Mouse (Mus musculus) effector memory CD4-positive, alpha-beta T cell, adult 7 months (primary cell): ENCODE results near the gene Zfp667. TPM values are rescaled to one million over a fixed set of nuclear protein-coding genes. Genes with fewer than 3 reads are reported as not detected.

Experiments used
- polyA plus RNA-seq: library from polyadenylated mRNA; unstranded; fragments of 100-300 nt; shearing (Covaris generic); gene quantifications from one replicate; pipeline ENCODE4 v1.2.1, GENCODE M21; 2017

The Zfp667 gene
- 8.4 TPM for polyA plus RNA-seq

DNA sequence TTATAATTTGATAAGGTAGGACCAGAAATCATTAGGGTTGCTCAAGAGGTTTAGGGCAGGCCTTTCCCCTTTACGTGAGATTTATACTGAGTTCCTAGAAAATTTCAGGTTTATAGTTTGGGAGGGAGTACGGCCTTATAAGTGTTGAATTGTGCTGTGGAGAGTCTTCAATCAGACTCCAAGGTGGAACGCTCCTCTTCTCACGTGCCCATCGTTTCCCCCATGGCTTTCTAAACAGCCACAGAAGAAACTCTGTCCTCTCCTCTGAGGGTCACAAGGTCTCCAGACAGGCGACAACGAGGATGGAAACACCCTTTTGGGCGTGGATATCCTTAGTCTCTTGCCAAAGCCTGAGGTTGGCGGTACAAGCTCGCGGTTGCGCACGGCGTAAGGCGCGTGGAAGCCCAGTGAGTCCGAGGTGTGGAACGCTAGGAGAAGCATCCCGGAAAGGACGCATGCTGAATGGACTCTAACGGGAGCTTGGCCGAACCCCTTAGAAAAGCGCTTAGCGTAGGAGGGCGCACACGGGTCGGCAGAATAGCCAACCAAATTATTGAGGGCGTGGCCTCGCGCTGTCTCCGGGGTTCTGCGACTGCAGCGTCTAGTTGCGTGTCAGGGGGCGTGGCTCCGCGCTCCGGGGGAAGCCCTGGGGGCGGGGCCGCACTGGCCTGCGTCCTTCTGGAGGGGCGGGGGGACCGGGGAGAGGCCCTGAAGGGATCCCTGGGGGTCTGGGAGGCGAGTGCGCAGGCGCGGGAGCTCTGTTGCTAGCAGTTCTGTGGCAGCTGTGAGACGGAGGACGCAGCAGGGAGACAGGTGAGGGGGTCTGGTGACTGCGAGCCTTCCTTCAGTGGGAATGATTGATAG is at the start of gene Zfp667:
Gene Zfp667, plus strand, starts transcription at position 738 of the 864 bp plus-strand sequence.

DNA sequence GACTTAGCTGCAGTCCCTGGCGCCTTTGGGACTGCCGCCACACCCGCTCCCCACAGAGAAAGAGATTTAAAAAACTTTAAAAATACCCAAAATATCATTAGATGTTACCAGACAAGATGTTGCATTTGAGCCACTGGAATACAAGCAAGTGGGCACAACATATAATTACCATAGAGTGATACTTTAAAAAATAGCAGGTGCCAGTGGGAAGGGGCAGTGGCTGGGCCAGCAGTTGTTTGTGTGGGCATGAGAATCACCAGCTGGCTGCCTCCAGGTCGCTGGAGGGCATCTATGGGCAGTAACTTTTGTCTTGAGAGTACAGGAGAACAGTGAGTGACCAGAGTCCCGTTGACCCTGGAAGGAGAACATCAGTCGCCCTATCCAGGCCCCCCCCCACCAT is 34.0 kb upstream of the Zfp667 start, which contains the start of gene Epp13:
Gene Epp13, plus strand, starts transcription at position 301 of the 400 bp plus-strand sequence.

DNA sequence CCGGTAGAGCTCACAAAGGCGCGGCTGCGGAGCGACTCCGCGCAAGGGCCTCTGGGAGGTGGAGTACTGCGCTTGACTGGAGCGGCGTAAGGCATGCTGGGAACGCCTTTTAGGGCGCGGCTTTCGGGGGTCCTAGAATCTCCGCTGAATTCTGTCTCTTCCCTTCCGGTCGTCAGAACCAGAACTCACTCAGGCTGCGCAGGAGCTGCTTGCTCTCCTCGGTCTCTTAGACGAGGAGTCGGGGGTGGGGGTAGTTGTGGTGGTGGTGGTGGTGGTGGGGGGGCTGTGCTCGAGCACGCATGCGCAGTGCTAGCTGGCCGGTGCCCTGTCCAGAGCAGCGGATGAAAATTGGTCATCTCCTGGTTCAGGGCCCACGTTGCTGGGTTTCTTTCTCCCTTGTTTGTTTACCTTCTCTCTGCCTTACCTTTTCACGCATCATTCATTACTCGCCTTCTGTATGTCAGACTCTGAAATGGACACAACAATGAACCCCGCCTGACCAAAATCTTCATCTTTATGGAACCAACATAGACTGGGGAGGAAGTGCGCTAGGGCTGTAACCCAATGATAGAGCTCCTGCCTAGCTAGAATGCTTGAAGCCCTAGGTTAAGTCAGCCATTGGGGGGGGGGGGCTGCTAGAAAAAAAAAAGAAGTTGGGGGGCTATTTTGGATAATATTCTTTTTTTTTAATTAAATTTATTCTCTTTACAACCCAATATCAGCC is 45.0 kb downstream of the Zfp667 start, which contains the start of gene Zfp583:
Gene Zfp583, minus strand, starts transcription at position 53 of the 724 bp plus-strand sequence.

DNA sequence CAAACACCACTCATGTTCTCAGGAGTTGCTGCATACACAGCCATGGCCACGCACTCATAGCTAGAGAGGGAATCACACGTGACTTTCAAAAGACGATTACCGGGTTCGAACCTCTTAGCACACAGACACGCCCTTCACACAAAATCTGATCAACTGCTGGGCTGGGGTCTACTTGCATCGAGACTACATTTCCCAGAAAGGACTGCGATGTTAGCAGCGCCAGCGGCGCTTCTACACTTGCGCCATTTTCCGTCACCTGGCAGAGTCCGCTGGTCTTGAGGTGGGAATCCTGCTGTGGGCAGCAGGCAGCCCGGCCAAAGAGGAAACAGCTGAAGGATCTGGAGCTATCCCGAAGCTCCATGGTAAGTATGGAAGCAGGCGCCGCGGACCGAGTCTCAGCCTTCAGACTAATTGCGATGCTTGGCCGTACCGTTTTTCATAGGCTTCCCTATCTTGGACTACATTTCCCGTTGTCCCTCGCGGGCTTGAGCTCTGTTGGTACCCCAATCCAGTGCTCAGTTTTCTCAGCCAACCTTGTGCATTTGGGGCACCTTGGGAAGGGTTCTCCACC is 57.2 kb downstream of the Zfp667 start, which contains the start of gene Gm3854:
Gene Gm3854, plus strand, starts transcription at position 259 of the 571 bp plus-strand sequence.

Other genes starting within 250 kb of the Zfp667 start
- gene Nlrp4c, start 241.4 kb upstream of the Zfp667 start, polyA plus RNA-seq: not detected
- 26.5 TPM for gene Zfp787, start 130.6 kb upstream of the Zfp667 start, polyA plus RNA-seq
- gene Zfp444, start 114.4 kb upstream of the Zfp667 start, polyA plus RNA-seq: 29.0 TPM
- not detected for gene Galp, start 89.5 kb upstream of the Zfp667 start, polyA plus RNA-seq
- 0.35 TPM for gene Zscan5b, start 64.3 kb upstream of the Zfp667 start, polyA plus RNA-seq
- gene Epp13, start 33.9 kb upstream of the Zfp667 start, polyA plus RNA-seq: not detected
- 0.22 TPM for gene Zfp583, start 44.7 kb downstream of the Zfp667 start, polyA plus RNA-seq
- gene Gm3854, start 57.2 kb downstream of the Zfp667 start, polyA plus RNA-seq: 0.89 TPM
- 1.9 TPM for gene Zfp78, start 76.7 kb downstream of the Zfp667 start, polyA plus RNA-seq
- gene Zfp28, start 96.7 kb downstream of the Zfp667 start, polyA plus RNA-seq: 5.9 TPM
- gene Smim17, start 112.1 kb downstream of the Zfp667 start, polyA plus RNA-seq: 0.61 TPM
- gene Gm20715, start 123.7 kb downstream of the Zfp667 start, polyA plus RNA-seq: not detected
- not detected for gene Olfr1344, start 152.1 kb downstream of the Zfp667 start, polyA plus RNA-seq
- 0.05 TPM for gene Olfr1336, start 169.6 kb downstream of the Zfp667 start, polyA plus RNA-seq
- gene Olfr1346, start 180.5 kb downstream of the Zfp667 start, polyA plus RNA-seq: 0.35 TPM
- gene Olfr5, start 200.4 kb downstream of the Zfp667 start, polyA plus RNA-seq: not detected
- not detected for gene Olfr1347, start 213.2 kb downstream of the Zfp667 start, polyA plus RNA-seq
- gene Olfr1348, start 222.2 kb downstream of the Zfp667 start, polyA plus RNA-seq: not detected
- not detected for gene Olfr1349, start 236.4 kb downstream of the Zfp667 start, polyA plus RNA-seq